Mouse (Mus musculus) hindbrain, embryonic 14.5 days (tissue): ENCODE data around the gene 1700030J22Rik. TPM values are rescaled to one million over a fixed set of nuclear protein-coding genes. Genes with fewer than 3 reads are reported as not detected.

Experiments
- ATAC-seq: fragments of 200-750 bp; cut with Nextera tagmentation; 2 replicates; pipeline ENCODE4 v1.8.0; 2017; ENCODE audit warnings: moderate number of reproducible peaks, mild to moderate bottlenecking, moderate TSS enrichment, moderate library complexity; ENCODE audit not compliant: low FRiP score
- DNase-seq: peaks from one replicate; pipeline ENCODE4 v3.0.0-alpha.2; 2015; ENCODE audit warnings: low spot score
- H3K27ac ChIP-seq: fragments of 300-500 bp; sonication (generic); 2 replicates; pipeline ENCODE4 v1.5.1; 2014; ENCODE audit warnings: mild to moderate bottlenecking, moderate library complexity
- H3K27me3 ChIP-seq: fragments of 300-500 bp; sonication (generic); 2 replicates; pipeline ENCODE4 v1.6.1; 2014; ENCODE audit warnings: mild to moderate bottlenecking, low read length, mixed read lengths; ENCODE audit not compliant: control insufficient read depth, insufficient read depth
- H3K36me3 ChIP-seq: fragments of 300-500 bp; sonication (generic); replicated peaks from 2 replicates; pipeline ENCODE4 v1.6.1; 2014; ENCODE audit not compliant: control insufficient read depth, insufficient read depth
- H3K4me1 ChIP-seq: fragments of 300-500 bp; sonication (generic); replicated peaks from 2 replicates; pipeline ENCODE4 v1.6.1; 2014; ENCODE audit warnings: antibody characterized with exemption, low read length, mixed read lengths; ENCODE audit not compliant: control insufficient read depth, insufficient read depth
- H3K4me2 ChIP-seq: fragments of 300-500 bp; sonication (generic); replicated peaks from 2 replicates; pipeline ENCODE4 v1.6.1; 2014; ENCODE audit warnings: mild to moderate bottlenecking, moderate library complexity
- H3K4me3 ChIP-seq: fragments of 300-500 bp; sonication (generic); replicated peaks from 2 replicates; pipeline ENCODE4 v1.5.1; 2014; ENCODE audit warnings: mild to moderate bottlenecking, low read length
- H3K9ac ChIP-seq: fragments of 300-500 bp; sonication (generic); 2 replicates; pipeline ENCODE4 v1.6.1; 2014
- H3K9me3 ChIP-seq: fragments of 300-500 bp; sonication (generic); 2 replicates; pipeline ENCODE4 v1.6.1; 2016; ENCODE audit warnings: low read length; ENCODE audit not compliant: control insufficient read depth
- WGBS: fragments of 180-500 bp; shearing (Covaris S2); extraction: QIAGEN DNeasy Blood & Tissue Kit; methylation state at CpG from one replicate; pipeline ENCODE4 v1.1.7; 2014; 5-methylcytosine and 5-hydroxymethylcytosine counted together
- polyA plus RNA-seq: library from polyadenylated mRNA; unstranded; fragments of >200 nt; fragmentation: Nextera tagmentation; extraction: Ambion mirVana; gene quantifications from 2 replicates; pipeline ENCODE4 v1.2.1, GENCODE M21; 2014

The 1700030J22Rik gene
- polyA plus RNA-seq, 1 experiment from 2014 or later = 6.1 TPM

DNA sequence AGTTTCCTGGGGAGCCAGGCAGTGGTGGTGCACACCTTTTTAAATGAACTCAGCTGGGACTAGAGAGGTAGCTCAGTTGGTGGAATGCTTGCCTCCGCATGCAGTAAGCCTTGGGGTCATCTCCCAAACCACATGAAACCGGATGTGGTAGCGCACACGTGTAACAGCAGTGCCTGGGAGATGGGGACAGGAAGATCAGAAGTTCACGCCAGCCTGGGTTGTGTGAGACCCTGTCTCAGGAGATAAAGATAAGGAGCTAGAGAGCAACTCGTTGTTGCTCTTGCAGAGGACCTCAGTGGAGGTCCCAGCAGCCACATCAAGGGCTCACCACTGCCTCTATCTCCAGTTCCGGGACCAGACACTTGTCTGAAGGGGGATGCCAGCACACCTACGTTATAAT, 55.2 kb downstream of the 1700030J22Rik start:
- DNase-seq (no peak), ATAC-seq (no peak)
- Histone ChIP-seq H3K27ac (no peak overlapping the region), H3K4me3 (no peak overlapping the region), H3K9me3 (no peaks in the 10 kb centered on the region), H3K36me3 (no peaks in the 10 kb centered on the region), H3K4me2 (no peak overlapping the region), H3K27me3 (no peaks in the 10 kb centered on the region), H3K4me1 (0 out of 2 replicates have a peak, but pooled peaks cover 8% of the 10 kb centered on the region), H3K9ac (no peak overlapping the region)
- 95% methylated on average over 8 of the region's 8 CpGs for whole genome bisulfite sequencing

DNA sequence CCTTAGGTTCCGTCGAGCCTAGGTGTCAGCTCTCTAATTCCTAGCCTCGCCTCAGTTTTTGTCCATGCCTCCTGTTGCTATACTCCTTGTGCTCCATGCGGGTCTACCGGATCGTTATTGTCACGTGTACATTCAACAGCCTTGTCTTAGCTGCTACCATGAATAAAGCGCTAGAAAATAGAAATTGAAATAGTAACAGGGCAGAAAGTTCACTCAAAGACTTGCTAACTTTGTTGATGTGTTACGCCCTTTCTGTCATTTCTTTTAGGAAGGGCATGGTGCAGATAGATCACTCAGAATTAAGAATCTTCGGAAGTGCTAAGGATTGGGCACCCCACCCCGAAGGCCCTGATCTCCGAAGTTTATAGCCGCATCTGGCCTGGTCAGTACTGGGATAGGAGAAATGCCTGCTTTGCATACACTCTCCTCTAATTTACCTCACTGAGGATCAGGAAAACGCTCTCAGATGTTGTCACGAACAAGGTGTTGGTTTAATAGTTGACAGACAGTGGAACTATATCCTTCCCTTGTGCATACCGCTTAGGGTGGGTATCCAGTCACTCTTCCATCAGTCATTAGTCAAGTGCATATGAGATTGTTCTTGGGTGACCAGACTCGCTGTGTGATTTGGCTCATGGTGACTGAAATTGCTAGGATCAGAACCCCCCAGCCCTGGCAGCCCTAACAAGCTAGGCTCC, 56.5 kb downstream of the 1700030J22Rik start:
- peak overlapping the region; percentile 61 for H3K4me2 ChIP-seq
- H3K9me3 ChIP-seq = no peaks in the 10 kb centered on the region
- ATAC-seq (no peak), DNase-seq (no peak)
- H3K4me3 ChIP-seq = peak overlapping the region; percentile 58
- no peaks in the 10 kb centered on the region for H3K27me3 ChIP-seq
- 0 out of 2 replicates have a peak, but pooled peaks cover 8% of the 10 kb centered on the region for H3K4me1 ChIP-seq
- no peaks in the 10 kb centered on the region for H3K36me3 ChIP-seq
- peak overlapping the region; percentile 64 for H3K9ac ChIP-seq
- 35% methylated on average over 17 of the region's 17 CpGs for WGBS
- H3K27ac ChIP-seq = no peak overlapping the region

DNA sequence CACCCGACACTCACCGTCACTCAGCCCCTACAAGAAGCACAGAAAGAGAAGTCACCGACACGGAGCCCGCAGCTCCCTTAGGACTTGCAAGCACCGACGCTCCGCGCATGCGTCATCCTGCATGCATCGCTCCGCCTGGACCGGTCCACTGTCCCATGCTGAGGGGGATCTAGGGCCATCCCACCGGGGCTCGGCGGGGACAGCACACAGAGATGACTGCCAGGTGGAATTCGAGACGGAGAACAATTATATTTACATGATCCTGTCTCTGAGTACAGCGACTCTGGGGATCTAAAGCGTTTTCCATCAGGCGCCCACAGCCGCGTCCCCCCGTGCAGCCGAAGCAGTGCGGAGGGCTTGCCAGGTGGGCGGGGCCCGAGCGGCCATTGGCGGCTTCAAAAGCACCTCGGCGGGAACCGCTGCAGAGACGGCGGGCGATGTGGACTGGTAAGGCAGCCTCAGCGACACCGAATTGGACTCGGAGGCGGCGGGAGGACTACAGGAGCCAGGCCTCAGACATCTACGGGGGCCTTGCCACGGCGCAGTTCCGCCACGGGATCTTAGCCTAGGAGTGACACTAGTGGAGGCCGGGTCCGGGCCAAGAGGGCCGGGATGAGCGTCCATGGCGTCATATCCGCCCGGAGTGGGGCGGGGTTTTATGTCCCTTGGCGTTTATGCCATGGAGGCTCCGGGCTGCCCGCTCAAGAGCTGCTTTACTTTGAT, 57.3 kb downstream of the 1700030J22Rik start, which contains the start of the genes Cmc2 and Cenpn:
TSS of gene Cmc2 (minus strand) at position 119 of the 723 bp plus-strand sequence.
TSS of gene Cenpn (plus strand) at position 394 of the 723 bp plus-strand sequence.
- Histone ChIP-seq H3K4me3 (peak within 1 kb of the TSS; percentile 58), H3K4me1 (0 out of 2 replicates have a peak, but pooled peaks cover 8% of the 10 kb centered on the region), H3K4me2 (peak within 1 kb of the TSS; percentile 61), H3K27ac (peak within 1 kb of the TSS; percentile 66), H3K36me3 (no peaks in the 10 kb centered on the region), H3K9me3 (no peaks in the 10 kb centered on the region), H3K9ac (peak within 1 kb of the TSS; percentile 64), H3K27me3 (no peaks in the 10 kb centered on the region)
- peak; percentile 95 for ATAC-seq
- WGBS = 1% methylated on average over 57 of the region's 57 CpGs
- DNase-seq = peak; percentile 96

DNA sequence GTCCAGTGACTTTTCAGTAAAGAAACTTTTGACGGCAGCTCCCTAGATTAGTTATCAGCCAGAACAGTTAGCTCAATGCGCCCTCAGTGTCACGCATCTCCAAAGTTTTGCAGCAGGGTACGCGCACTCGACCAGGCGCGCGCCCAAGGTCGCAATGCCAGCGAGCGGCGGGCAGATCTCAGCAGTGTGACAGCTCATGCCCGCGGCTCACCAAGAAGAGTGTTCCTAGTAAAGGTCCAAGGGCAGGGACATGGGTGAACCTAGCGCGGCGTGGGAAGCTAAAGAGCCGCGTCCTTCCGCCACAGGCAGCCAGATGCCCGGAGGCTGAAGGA, 57.8 kb downstream of the 1700030J22Rik start:
- peak overlapping the region; percentile 64 for H3K9ac ChIP-seq
- no peaks in the 10 kb centered on the region for H3K27me3 ChIP-seq
- WGBS = under 1% methylated on average over 22 of the region's 22 CpGs
- peak overlapping the region; percentile 58 for H3K4me3 ChIP-seq
- peak; percentile 56 for ATAC-seq
- H3K4me1 ChIP-seq = 0 out of 2 replicates have a peak, but pooled peaks cover 8% of the 10 kb centered on the region
- H3K36me3 ChIP-seq = no peaks in the 10 kb centered on the region
- peak overlapping the region; percentile 61 for H3K4me2 ChIP-seq
- H3K27ac ChIP-seq = peak overlapping the region; percentile 66
- no peaks in the 10 kb centered on the region for H3K9me3 ChIP-seq
- no peak for DNase-seq

Other genes starting within 250 kb of the 1700030J22Rik start
- gene Cdyl2, start 246.0 kb downstream of the 1700030J22Rik start, polyA plus RNA-seq = 12.7 and 13.7 TPM in 2 replicates
- gene Cmc2, start 57.5 kb downstream of the 1700030J22Rik start, polyA plus RNA-seq = 36.0 and 36.3 TPM in 2 replicates
- gene Cenpn, start 57.2 kb downstream of the 1700030J22Rik start, polyA plus RNA-seq = 8.6 and 9.7 TPM in 2 replicates
- 26.2 and 28.3 TPM in 2 replicates for gene Atmin, start 35.6 kb downstream of the 1700030J22Rik start, polyA plus RNA-seq
- gene Gcsh, start 14.6 kb upstream of the 1700030J22Rik start, polyA plus RNA-seq = 105 and 108 TPM in 2 replicates
- gene Pkd1l2, start 103.5 kb upstream of the 1700030J22Rik start, polyA plus RNA-seq = 0.05 and 0.12 TPM in 2 replicates
- 0.17 and 0.25 TPM in 2 replicates for gene Bco1, start 116.9 kb upstream of the 1700030J22Rik start, polyA plus RNA-seq
- gene Gan, start 179.2 kb upstream of the 1700030J22Rik start, polyA plus RNA-seq = 4.4 and 4.7 TPM in 2 replicates